Mouse (Mus musculus) kidney, postnatal 0 days (tissue): ENCODE measurements at regions not wholly inside any gene's neighbourhood (a gene's known extent, or its start where the extent isn't known, plus 50 kb on each side); places are given as distances from the start of the nearest gene placed in this dataset.

Experiments used
- ATAC-seq: fragments of 200-750 bp; cut with Nextera tagmentation; replicated peaks from 2 replicates; pipeline ENCODE4 v1.8.0; 2017; ENCODE audit warnings: low read depth, moderate number of reproducible peaks, moderate TSS enrichment, moderate library complexity; ENCODE audit not compliant: low FRiP score
- DNase-seq: peaks from one replicate; pipeline ENCODE4 v3.0.0-alpha.2; 2016; ENCODE audit warnings: low spot score
- H3K27ac ChIP-seq: fragments of 300-500 bp; sonication (generic); 2 replicates; pipeline ENCODE4 v1.5.1; 2014; ENCODE audit warnings: mild to moderate bottlenecking
- H3K27me3 ChIP-seq: fragments of 300-500 bp; sonication (generic); 2 replicates; pipeline ENCODE4 v1.6.1; 2014; ENCODE audit warnings: low read length, mixed read lengths; ENCODE audit not compliant: insufficient read depth
- H3K36me3 ChIP-seq: fragments of 300-500 bp; sonication (generic); 2 replicates; pipeline ENCODE4 v1.6.1; 2014; ENCODE audit warnings: low read length, mixed read lengths; ENCODE audit not compliant: insufficient read depth
- H3K4me1 ChIP-seq: fragments of 300-500 bp; sonication (generic); replicated peaks from 2 replicates; pipeline ENCODE4 v1.6.1; 2014; ENCODE audit warnings: antibody characterized with exemption, low read length, mixed read lengths; ENCODE audit not compliant: insufficient read depth
- H3K4me2 ChIP-seq: fragments of 300-500 bp; sonication (generic); 2 replicates; pipeline ENCODE4 v1.6.1; 2014; ENCODE audit warnings: mild to moderate bottlenecking, low read length, moderate library complexity, mixed read lengths
- H3K4me3 ChIP-seq: fragments of 300-500 bp; sonication (generic); replicated peaks from 2 replicates; pipeline ENCODE4 v1.5.1; 2014; ENCODE audit warnings: low read depth, low read length
- H3K9ac ChIP-seq: fragments of 300-500 bp; sonication (generic); 2 replicates; pipeline ENCODE4 v1.6.1; 2014; ENCODE audit warnings: low read depth, low read length
- H3K9me3 ChIP-seq: fragments of 300-500 bp; sonication (generic); replicated peaks from 2 replicates; pipeline ENCODE4 v1.6.1; 2016; ENCODE audit warnings: low read length, inconsistent platforms, mixed read lengths
- CTCF ChIP-seq: IDR thresholded peaks from 2 replicates; pipeline ENCODE4 v1.5.1; 2016; ENCODE audit warnings: antibody characterized with exemption, low read depth, mild to moderate bottlenecking, moderate library complexity
- WGBS: fragments of 180-500 bp; shearing (Covaris S2); extraction: QIAGEN DNeasy Blood & Tissue Kit; methylation state at CpG from one replicate; pipeline ENCODE4 v1.1.7; 2014; 5-methylcytosine and 5-hydroxymethylcytosine counted together

DNA sequence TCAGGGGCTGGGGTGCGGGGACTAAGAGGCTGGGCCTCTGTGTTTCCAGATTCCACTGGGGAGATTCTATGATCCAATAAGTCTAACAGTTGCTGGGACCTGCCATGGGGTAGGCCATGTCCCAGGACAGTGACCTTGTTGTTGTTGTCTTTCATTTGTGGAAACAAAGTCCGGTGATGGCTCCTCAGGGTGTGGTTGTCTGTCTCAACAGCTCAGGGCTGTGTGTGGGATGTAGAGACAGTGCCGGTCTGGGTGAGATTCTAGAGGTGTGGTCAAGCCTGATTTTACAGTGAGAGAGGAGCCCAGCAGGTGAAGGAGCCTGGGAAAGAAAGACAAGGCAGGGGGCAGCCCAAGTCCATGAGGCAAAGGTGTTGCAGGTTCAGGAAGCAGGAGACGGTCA is 111.5 kb upstream of the Sulf2 start:
- Histone ChIP-seq H3K9me3 (no peaks in the 10 kb centered on the region), H3K4me2 (no peak overlapping the region), H3K27ac (no peak overlapping the region), H3K9ac (no peak overlapping the region), H3K4me1 (0 out of 2 replicates have a peak, but pooled peaks cover 5% of the 10 kb centered on the region), H3K27me3 (no peaks in the 10 kb centered on the region), H3K36me3 (no peaks in the 10 kb centered on the region), H3K4me3 (no peak overlapping the region)
- ATAC-seq (no peak), DNase-seq (no peak)
- 74% methylated on average over 4 of the region's 4 CpGs for WGBS
- TF ChIP-seq CTCF, result no peak

DNA sequence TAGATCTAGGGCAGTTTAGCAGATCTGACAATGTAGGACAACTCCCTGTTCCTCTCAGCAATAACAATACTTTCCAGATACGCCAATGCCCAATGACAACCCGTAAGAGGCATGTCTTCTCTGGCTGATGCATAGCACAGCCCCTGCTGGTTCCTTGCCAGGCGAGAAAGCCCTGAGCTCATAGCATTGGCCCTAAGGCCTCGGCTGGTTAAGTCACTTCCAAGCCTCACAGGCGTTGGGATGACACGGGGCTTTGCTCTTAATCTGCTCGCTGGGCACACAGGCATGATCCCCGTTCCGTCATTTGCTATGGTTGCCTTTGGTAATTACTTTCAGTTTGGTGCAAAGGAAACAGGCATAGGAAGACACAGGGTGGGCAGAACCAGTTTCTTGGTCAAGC is 111.0 kb upstream of the Sulf2 start:
- no peaks in the 10 kb centered on the region for H3K27me3 ChIP-seq

GRCm38 (mm10) chr2:166264756-166265155 is 109.3 kb upstream of the Sulf2 start:
- ATAC-seq (no peak), DNase-seq (no peak)
- H3K9ac ChIP-seq, result no peak overlapping the region
- no peaks in the 10 kb centered on the region for H3K36me3 ChIP-seq
- no peak for TF ChIP-seq CTCF
- no peak overlapping the region for H3K4me2 ChIP-seq
- whole genome bisulfite sequencing, result 73% methylated on average over 9 of the region's 9 CpGs
- H3K27ac ChIP-seq, result no peak overlapping the region
- no peaks in the 10 kb centered on the region for H3K9me3 ChIP-seq
- 0 out of 2 replicates have a peak, but pooled peaks cover 10% of the 10 kb centered on the region for H3K4me1 ChIP-seq
- H3K27me3 ChIP-seq, result no peaks in the 10 kb centered on the region
- H3K4me3 ChIP-seq, result no peak overlapping the region

More for the DNA sequence above, 111.0 kb upstream of the Sulf2 start:
- no peak for ATAC-seq
- Histone ChIP-seq H3K4me1 (0 out of 2 replicates have a peak, but pooled peaks cover 6% of the 10 kb centered on the region), H3K36me3 (no peaks in the 10 kb centered on the region), H3K4me3 (no peak overlapping the region), H3K9ac (no peak overlapping the region), H3K4me2 (no peak overlapping the region), H3K27ac (no peak overlapping the region), H3K9me3 (no peaks in the 10 kb centered on the region)
- DNase-seq, result no peak
- no peak for TF ChIP-seq CTCF
- 68% methylated on average over 9 of the region's 9 CpGs for WGBS

- Histone ChIP-seq H3K9me3 (no peaks in the 10 kb centered on the region), H3K27me3 (no peaks in the 10 kb centered on the region), H3K4me2 (no peak overlapping the region), H3K9ac (no peak overlapping the region), H3K4me1 (peaks cover 17% of the 10 kb centered on the region; the same call in 1 of the 2 replicates), H3K27ac (peak overlapping the region; percentile 47; the same call in 1 of the 2 replicates), H3K36me3 (no peaks in the 10 kb centered on the region), H3K4me3 (no peak overlapping the region)
- no peak for TF ChIP-seq CTCF
- peak; percentile 62 for ATAC-seq
- WGBS, result 9% methylated on average over 7 of the region's 7 CpGs
- peak; percentile 84 for DNase-seq
These were observed 106.3 kb upstream of the Sulf2 start for GRCm38 (mm10) chr2:166261799-166262198.

- Histone ChIP-seq H3K4me1 (peaks cover 17% of the 10 kb centered on the region; the same call in 1 of the 2 replicates), H3K4me2 (no peak overlapping the region), H3K36me3 (no peaks in the 10 kb centered on the region), H3K9me3 (no peaks in the 10 kb centered on the region), H3K4me3 (no peak overlapping the region), H3K9ac (no peak overlapping the region), H3K27me3 (no peaks in the 10 kb centered on the region), H3K27ac (no peak overlapping the region)
- DNase-seq (no peak), ATAC-seq (no peak)
- no peak for TF ChIP-seq CTCF
- 57% methylated on average over 7 of the region's 7 CpGs for WGBS
These were observed 105.6 kb upstream of the Sulf2 start for GRCm38 (mm10) chr2:166261065-166261464.

DNA sequence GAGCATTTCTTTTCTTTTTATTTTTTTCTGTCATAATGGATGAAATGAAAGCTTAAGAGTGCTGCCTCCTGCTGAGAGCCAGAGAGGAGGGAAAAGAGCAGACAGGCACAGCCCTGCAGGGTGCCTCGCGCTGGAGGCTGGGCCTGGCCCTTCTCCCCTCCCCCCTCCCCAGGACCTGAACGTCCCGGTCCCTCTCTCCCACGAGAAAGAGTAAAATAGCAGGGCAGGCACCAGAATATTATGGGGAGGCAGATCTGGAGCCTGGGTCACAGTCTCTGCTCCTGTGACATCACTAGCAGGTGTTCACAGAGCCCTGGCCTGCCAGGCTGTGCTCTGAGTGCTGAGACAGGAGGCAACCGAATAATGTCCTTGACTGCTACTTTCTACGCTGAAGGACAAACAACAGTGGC is 103.3 kb upstream of the Sulf2 start:
- Histone ChIP-seq H3K9me3 (no peaks in the 10 kb centered on the region), H3K36me3 (no peaks in the 10 kb centered on the region), H3K4me1 (peaks cover 17% of the 10 kb centered on the region; the same call in 1 of the 2 replicates), H3K9ac (no peak overlapping the region), H3K4me3 (no peak overlapping the region), H3K27ac (no peak overlapping the region), H3K4me2 (no peak overlapping the region), H3K27me3 (no peaks in the 10 kb centered on the region)
- 0 out of 2 replicates have a peak, but pooled peaks have one; percentile 37 for ATAC-seq
- no peak; the same call in 1 of the 2 replicates for TF ChIP-seq CTCF
- DNase-seq, result peak; percentile 47
- 16% methylated on average over 7 of the region's 7 CpGs for WGBS

- Histone ChIP-seq H3K36me3 (no peaks in the 10 kb centered on the region), H3K27me3 (no peaks in the 10 kb centered on the region), H3K4me2 (no peak overlapping the region), H3K9ac (no peak overlapping the region), H3K4me3 (no peak overlapping the region), H3K27ac (no peak overlapping the region), H3K4me1 (peaks cover 17% of the 10 kb centered on the region; the same call in 1 of the 2 replicates), H3K9me3 (no peaks in the 10 kb centered on the region)
- DNase-seq, result no peak
- TF ChIP-seq CTCF, result no peak
- WGBS, result 66% methylated on average over 4 of the region's 4 CpGs
- no peak for ATAC-seq
These were observed 102.2 kb upstream of the Sulf2 start for GRCm38 (mm10) chr2:166257666-166258065.
